Mouse (Mus musculus) kidney, embryonic 15.5 days (tissue): ENCODE results near the gene Sec24d. TPM values are rescaled to one million over a fixed set of nuclear protein-coding genes. Genes with fewer than 3 reads are reported as not detected.
A peak's percentile ranks its signal among the peaks of the same experiment; 100 is the strongest.
"Not testable (repeated sequence)": the region's sequence is repeated elsewhere in the genome, so short reads cannot be mapped to it uniquely, and the experiment has no call there.

ENCODE experiments used
- ATAC-seq: fragments of 200-750 bp; cut with Nextera tagmentation; replicated peaks from 2 replicates; pipeline ENCODE4 v1.8.0; 2017; ENCODE audit warnings: moderate TSS enrichment; ENCODE audit not compliant: low FRiP score
- H3K27ac ChIP-seq: fragments of 300-500 bp; sonication (generic); 2 replicates; pipeline ENCODE4 v1.5.1; 2015; ENCODE audit warnings: mild to moderate bottlenecking, inconsistent platforms
- H3K27me3 ChIP-seq: fragments of 300-500 bp; sonication (generic); 2 replicates; pipeline ENCODE4 v1.6.1; 2015; ENCODE audit warnings: inconsistent platforms
- H3K36me3 ChIP-seq: fragments of 300-500 bp; sonication (generic); 2 replicates; pipeline ENCODE4 v1.6.1; 2015; ENCODE audit warnings: inconsistent platforms
- H3K4me1 ChIP-seq: fragments of 300-500 bp; sonication (generic); 2 replicates; pipeline ENCODE4 v1.6.1; 2015; ENCODE audit warnings: inconsistent platforms
- H3K4me2 ChIP-seq: fragments of 300-500 bp; sonication (generic); 2 replicates; pipeline ENCODE4 v1.6.1; 2015; ENCODE audit warnings: moderate library complexity, mild to moderate bottlenecking, inconsistent platforms
- H3K4me3 ChIP-seq: fragments of 300-500 bp; sonication (generic); replicated peaks from 2 replicates; pipeline ENCODE4 v1.5.1; 2015; ENCODE audit warnings: mild to moderate bottlenecking, inconsistent platforms
- H3K9ac ChIP-seq: fragments of 300-500 bp; sonication (generic); 2 replicates; pipeline ENCODE4 v1.6.1; 2015; ENCODE audit warnings: mild to moderate bottlenecking, inconsistent platforms
- H3K9me3 ChIP-seq: fragments of 300-500 bp; sonication (generic); replicated peaks from 2 replicates; pipeline ENCODE4 v1.6.1; 2016; ENCODE audit warnings: inconsistent platforms
- WGBS: fragments of 180-500 bp; shearing (Covaris S2); methylation state at CpG from one replicate; pipeline ENCODE4 v1.1.7; 2015; ENCODE audit warnings: mixed read lengths; 5-methylcytosine and 5-hydroxymethylcytosine counted together
- polyA plus RNA-seq: library from polyadenylated mRNA; unstranded; fragments of >200 nt; fragmentation: Nextera tagmentation; extraction: Ambion mirVana; gene quantifications from 2 replicates; pipeline ENCODE4 v1.2.1, GENCODE M21; 2015

Gene Sec24d
- polyA plus RNA-seq, 1 experiment from 2014 or later = 72.6 TPM

DNA sequence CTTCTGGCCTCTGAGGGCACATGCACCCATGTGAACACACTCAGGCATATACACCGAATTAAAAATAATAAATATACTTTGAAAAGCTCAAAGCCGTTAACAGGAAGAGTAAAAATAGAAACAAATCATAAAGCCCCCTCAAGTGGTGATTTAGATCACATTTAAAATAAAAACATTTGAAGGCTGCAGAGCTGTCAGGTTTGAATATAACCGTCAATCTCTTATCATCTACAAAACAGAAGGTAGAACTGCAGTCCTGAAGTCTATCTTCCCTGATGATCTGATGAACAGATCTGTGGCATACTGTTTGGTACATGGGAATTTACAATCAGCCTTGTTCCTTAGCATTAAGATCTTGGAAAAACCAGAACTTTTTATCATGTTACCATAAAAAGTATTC is 109.3 kb downstream of the Sec24d start:
- 95% methylated on average over 3 of the region's 3 CpGs for WGBS

DNA sequence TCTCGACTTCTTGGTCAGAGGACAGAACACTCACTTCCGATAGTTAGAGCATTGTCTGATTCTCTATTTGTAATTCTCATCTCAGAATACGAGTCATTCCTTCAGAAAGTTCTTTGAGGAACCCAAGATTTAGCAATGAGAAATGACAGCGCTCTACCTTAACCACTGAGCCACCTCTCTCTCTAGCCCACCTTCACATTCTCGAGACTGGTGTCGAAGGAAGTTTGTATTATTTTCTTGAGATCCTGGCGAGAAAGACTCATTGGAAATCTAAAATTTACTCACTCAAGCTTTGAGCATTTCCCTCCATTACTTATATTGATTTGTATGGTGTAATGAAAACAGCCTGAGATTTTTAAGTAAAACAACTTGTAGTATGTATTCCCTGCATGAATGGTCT is 117.2 kb downstream of the Sec24d start:
- WGBS = 91% methylated on average over 7 of the region's 7 CpGs
- Histone ChIP-seq H3K4me1 (peaks cover 9% of the 10 kb centered on the region), H3K4me3 (peak overlapping the region; percentile 81), H3K36me3 (peaks cover 22% of the 10 kb centered on the region), H3K27ac (no peak overlapping the region), H3K9me3 (no peaks in the 10 kb centered on the region), H3K27me3 (peaks cover 8% of the 10 kb centered on the region; the same call in 1 of the 2 replicates), H3K4me2 (peak overlapping the region; percentile 65), H3K9ac (no peak overlapping the region)
- ATAC-seq = no peak

More for the DNA sequence above, 109.3 kb downstream of the Sec24d start:
- no peak overlapping the region for H3K27ac ChIP-seq
- peaks cover 66% of the 10 kb centered on the region for H3K36me3 ChIP-seq
- H3K27me3 ChIP-seq = no peaks in the 10 kb centered on the region
- H3K4me1 ChIP-seq = no peaks in the 10 kb centered on the region
- no peak overlapping the region for H3K9ac ChIP-seq
- ATAC-seq = no peak
- no peak overlapping the region for H3K4me3 ChIP-seq
- H3K9me3 ChIP-seq = no peaks in the 10 kb centered on the region
- H3K4me2 ChIP-seq = no peak overlapping the region

DNA sequence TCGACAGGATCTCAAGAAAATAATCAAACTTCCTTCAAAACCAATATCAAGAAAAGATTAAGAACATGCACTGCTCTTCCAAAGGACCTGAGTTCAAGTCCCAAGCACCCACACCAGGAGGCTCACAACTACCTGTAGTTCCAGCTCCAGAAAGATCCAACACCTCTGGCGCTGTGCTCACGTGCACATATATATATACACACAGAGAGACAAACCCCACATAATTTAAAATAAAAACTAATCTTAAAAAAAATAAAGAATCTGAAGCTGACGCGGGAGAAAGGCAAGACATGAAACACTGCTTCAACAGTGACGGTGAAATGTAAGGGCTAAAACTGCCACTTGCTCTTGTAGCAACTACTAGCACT is 117.8 kb downstream of the Sec24d start:
- peaks cover 8% of the 10 kb centered on the region; the same call in 1 of the 2 replicates for H3K27me3 ChIP-seq
- 12% methylated on average over 6 of the region's 6 CpGs for WGBS
- H3K9me3 ChIP-seq = no peaks in the 10 kb centered on the region
- peaks cover 17% of the 10 kb centered on the region for H3K36me3 ChIP-seq
- H3K4me2 ChIP-seq = peak overlapping the region; percentile 65
- H3K4me1 ChIP-seq = peaks cover 9% of the 10 kb centered on the region
- H3K4me3 ChIP-seq = peak overlapping the region; percentile 81
- ATAC-seq = peak; percentile 16; the same call in 1 of the 2 replicates
- peak overlapping the region; percentile 98 for H3K27ac ChIP-seq
- peak overlapping the region; percentile 64 for H3K9ac ChIP-seq

DNA sequence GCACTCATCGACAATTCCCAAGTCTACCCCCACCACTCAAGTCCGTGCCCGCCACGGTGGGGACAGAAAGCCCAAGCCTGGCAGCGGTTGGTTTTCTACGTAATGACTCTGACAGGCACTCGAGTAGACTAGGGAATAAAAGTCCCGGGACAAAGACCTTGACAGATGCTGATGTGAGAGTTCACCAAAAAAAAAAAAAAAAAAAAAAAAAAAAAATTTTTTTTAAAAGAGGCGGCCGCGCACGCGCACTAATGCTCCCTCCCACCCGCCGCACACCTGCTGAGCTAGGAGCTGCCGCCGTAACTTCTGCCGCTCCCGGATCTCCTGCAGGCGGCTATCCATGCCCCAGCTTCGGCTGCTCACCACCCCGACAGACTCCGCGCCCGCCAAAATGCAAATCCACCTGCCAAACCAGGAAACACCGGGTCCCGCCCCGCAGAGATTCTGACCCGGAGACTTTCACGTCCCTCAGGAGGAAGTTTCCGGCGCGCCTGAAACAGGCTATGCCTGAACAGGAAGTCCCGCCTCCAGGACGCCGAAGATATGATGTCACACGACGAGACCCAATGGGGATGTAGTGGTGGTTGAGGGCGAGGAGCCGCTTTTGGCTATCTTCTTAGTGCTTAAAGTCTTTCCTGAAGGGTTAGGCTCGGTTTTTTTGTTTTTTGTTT is 118.4 kb downstream of the Sec24d start, which contains the start of gene Mettl14:
Gene Mettl14 (minus strand): TSS at position 623 of the 671 bp plus-strand sequence.
- H3K9me3 ChIP-seq = no peaks in the 10 kb centered on the region
- peak within 1 kb of the TSS; percentile 65 for H3K4me2 ChIP-seq
- peak within 1 kb of the TSS; percentile 81 for H3K4me3 ChIP-seq
- under 1% methylated on average over 41 of the region's 41 CpGs for WGBS
- H3K27me3 ChIP-seq = peaks cover 8% of the 10 kb centered on the region; the same call in 1 of the 2 replicates
- H3K27ac ChIP-seq = peak within 1 kb of the TSS; percentile 98
- peaks cover 14% of the 10 kb centered on the region for H3K36me3 ChIP-seq
- H3K9ac ChIP-seq = peak within 1 kb of the TSS; percentile 64
- peak; percentile 99 for ATAC-seq
- H3K4me1 ChIP-seq = peaks cover 9% of the 10 kb centered on the region

DNA sequence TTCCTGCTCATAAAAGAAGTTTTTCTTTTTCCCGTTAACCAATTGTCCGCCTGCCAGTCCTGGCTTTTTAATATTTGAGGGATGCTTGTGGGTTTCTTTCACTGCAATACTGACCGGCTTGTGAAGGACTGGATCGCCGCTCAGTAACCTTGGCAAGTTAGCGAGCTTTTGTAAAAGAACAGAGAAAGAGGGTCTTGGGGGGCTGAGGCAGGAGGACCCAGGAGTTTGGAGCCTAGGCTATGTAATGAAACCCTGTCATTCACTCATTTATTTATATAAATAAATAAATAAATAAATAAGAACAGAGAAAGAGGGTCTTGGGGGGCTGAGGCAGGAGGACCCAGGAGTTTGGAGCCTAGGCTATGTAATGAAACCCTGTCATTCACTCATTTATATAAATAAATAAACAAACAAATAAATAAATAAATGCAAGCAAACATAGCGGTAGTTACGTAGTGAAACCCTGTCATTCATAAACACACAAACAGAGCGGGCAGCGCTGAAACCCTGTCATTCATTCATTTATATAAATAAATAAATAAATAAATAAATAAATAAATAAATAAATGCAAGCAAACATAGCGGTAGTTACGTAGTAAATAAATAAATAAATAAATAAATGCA is 119.0 kb downstream of the Sec24d start:
- not testable (repeated sequence) for H3K36me3 ChIP-seq, H3K9me3 ChIP-seq, H3K4me1 ChIP-seq, H3K27me3 ChIP-seq
- Histone ChIP-seq H3K27ac (peak overlapping the region; percentile 98), H3K4me2 (peak overlapping the region; percentile 65), H3K9ac (peak overlapping the region; percentile 43; the same call in 1 of the 2 replicates), H3K4me3 (peak overlapping the region; percentile 81)
- ATAC-seq = peak; percentile 77
- WGBS = 19% methylated on average over 12 of the region's 12 CpGs

DNA sequence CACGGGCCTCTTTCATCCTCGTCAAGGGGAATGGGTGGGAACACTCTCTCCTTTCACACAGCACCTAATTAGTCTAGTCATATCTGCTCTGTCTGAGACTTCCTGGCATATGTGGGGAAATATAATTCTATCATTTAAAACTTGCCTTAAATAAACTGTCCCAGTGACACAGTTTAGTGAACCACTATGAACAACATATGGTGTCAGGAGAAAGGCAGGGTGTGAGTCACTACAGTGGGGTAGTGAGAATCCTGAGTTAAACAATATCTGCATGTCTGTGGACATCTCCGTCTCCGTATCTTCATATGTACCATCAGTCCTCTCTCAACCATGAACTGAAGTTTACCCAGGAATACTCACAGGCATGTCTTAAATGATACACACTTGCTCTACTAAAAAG is 123.9 kb downstream of the Sec24d start:
- peaks cover 8% of the 10 kb centered on the region; the same call in 1 of the 2 replicates for H3K27me3 ChIP-seq
- H3K4me2 ChIP-seq = no peak overlapping the region
- ATAC-seq = no peak
- H3K4me1 ChIP-seq = no peaks in the 10 kb centered on the region
- no peaks in the 10 kb centered on the region for H3K36me3 ChIP-seq
- WGBS = 82% methylated on average over 4 of the region's 4 CpGs
- H3K4me3 ChIP-seq = no peak overlapping the region
- H3K9me3 ChIP-seq = no peaks in the 10 kb centered on the region
- no peak overlapping the region for H3K9ac ChIP-seq
- H3K27ac ChIP-seq = no peak overlapping the region

DNA sequence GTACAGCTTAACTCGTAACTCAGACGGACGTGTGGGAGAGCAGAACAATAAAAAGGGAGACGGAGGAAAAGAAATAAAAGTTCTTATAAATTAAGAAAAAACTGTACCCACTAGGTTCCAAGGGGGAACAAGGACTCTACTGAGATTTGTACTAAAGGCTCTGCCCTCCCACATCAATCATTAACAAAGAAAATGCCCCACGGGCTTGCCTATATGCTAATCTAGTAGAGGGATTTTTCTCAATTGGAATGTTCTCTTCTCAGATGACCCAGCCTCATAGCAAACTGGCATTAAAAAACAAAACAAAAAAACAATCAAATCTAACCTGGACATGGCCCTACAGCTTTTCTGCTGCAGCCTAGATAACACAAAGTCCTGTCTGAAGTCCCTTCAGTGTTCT is 128.4 kb downstream of the Sec24d start:
- ATAC-seq = no peak
- no peak overlapping the region for H3K27ac ChIP-seq
- no peaks in the 10 kb centered on the region for H3K4me1 ChIP-seq
- H3K4me2 ChIP-seq = no peak overlapping the region
- H3K4me3 ChIP-seq = no peak overlapping the region
- H3K9ac ChIP-seq = no peak overlapping the region
- no peaks in the 10 kb centered on the region for H3K27me3 ChIP-seq
- WGBS = 44% methylated on average over 5 of the region's 5 CpGs
- H3K9me3 ChIP-seq = no peaks in the 10 kb centered on the region
- H3K36me3 ChIP-seq = no peaks in the 10 kb centered on the region

DNA sequence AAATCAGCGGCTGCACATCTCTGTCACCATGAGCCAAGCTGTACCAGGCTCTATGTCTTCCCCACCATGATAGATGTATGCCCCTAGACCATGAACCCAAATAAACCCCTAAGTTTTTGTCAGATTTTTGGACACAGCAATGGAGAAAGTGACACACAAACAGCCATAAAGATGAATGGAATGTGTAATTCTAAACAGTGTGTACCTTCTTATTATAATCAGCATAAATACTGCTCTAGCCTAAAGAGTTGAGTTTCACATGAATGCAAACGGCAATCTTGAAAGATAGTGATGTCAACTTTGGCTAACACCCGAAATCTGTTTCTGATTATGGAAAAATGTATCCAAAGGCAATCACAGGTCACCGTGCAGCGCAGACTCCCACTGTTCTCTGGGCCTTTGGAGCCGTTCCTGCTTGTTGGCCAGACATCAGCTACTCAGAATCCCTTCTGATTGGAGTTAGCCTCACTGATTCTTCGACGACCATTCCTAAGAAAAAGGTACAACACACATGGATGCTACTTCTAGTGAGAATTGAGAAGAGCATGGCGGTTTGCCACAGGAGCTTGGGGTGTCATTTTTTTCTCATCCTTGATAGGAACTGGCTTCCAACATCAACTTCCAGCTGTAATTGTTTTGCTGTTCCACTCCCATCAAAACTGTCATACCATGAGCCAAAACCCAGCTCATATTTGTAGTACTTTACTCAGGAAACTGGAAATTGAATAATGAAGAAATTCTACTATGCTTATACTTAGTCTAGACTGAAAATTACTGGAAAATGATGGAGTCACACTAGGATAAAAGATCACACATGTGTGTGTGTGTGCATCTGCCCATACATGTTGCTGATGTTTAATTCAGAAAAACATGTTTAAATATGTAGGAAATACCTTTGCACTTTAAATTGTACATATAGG is 130.6 kb downstream of the Sec24d start:
- H3K27ac ChIP-seq = no peak overlapping the region
- H3K4me1 ChIP-seq = no peaks in the 10 kb centered on the region
- H3K9ac ChIP-seq = no peak overlapping the region
- H3K4me3 ChIP-seq = no peak overlapping the region
- H3K27me3 ChIP-seq = no peaks in the 10 kb centered on the region
- H3K36me3 ChIP-seq = no peaks in the 10 kb centered on the region
- no peak for ATAC-seq
- H3K9me3 ChIP-seq = no peaks in the 10 kb centered on the region
- no peak overlapping the region for H3K4me2 ChIP-seq
- 73% methylated on average over 9 of the region's 9 CpGs for WGBS

DNA sequence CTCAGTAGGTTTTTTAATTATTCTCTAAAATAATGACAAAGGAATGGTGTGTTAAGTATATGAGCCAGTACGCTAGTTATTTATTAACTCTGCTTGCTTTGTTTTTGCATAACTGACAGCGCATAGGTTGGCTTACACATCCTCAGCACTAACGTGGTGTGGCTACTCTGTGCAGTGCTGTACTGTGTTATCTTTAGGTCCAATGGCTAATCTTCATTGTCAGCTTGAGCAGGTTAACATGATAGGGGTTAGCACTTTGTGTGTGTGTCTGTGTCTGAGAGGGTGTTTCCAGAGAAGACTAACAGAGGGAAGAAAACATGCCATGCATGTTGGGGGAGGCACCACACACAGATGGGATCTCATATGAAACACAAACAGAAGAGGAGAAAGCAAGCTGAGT is 137.7 kb downstream of the Sec24d start:
- no peak overlapping the region for H3K4me3 ChIP-seq
- H3K4me2 ChIP-seq = no peak overlapping the region
- WGBS = 73% methylated on average over 3 of the region's 3 CpGs
- no peaks in the 10 kb centered on the region for H3K36me3 ChIP-seq
- H3K9ac ChIP-seq = no peak overlapping the region
- peak; percentile 62; the same call in 1 of the 2 replicates for ATAC-seq
- no peaks in the 10 kb centered on the region for H3K27me3 ChIP-seq
- H3K27ac ChIP-seq = no peak overlapping the region
- no peaks in the 10 kb centered on the region for H3K9me3 ChIP-seq
- H3K4me1 ChIP-seq = no peaks in the 10 kb centered on the region

DNA sequence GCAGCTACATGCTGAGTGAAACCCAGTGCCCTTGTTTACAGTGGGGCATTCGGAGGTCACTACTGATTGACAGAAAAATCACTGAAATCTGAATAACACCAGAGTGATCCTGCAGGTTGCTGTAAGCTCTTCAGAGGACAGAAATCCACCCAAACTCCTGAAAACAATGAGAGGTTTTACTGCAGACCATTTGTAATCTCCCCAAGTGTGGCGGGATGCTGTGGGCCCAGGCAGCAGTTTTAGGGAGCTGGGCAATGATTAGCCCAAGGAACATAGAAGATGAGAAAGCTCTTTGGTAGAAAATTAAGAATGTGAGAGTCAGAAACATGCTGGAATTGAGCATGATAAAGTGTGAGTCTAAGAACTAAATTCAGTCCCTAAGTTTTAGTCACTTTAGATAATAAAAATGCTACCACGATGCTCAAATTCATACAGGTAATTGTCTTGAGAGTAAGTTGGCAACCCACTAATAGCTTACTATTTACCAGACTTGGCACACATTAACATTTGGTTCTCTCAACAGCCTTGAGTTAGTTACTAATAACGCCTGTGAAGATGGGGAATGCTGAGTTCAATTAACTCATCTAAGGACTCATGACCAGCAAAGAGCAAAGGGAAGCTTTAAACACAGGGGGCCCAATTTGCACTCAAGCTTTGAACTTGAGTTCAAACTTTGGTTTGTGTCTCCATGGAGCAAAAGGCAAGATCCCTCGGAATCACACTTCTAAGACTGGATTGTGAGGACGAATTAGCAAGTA is 144.7 kb downstream of the Sec24d start:
- H3K4me1 ChIP-seq = no peaks in the 10 kb centered on the region
- H3K9ac ChIP-seq = no peak overlapping the region
- peak; percentile 89 for ATAC-seq
- 64% methylated on average over 6 of the region's 6 CpGs for WGBS
- H3K4me2 ChIP-seq = no peak overlapping the region
- no peaks in the 10 kb centered on the region for H3K9me3 ChIP-seq
- H3K27ac ChIP-seq = peak overlapping the region; percentile 79
- no peaks in the 10 kb centered on the region for H3K27me3 ChIP-seq
- no peaks in the 10 kb centered on the region for H3K36me3 ChIP-seq
- H3K4me3 ChIP-seq = no peak overlapping the region

DNA sequence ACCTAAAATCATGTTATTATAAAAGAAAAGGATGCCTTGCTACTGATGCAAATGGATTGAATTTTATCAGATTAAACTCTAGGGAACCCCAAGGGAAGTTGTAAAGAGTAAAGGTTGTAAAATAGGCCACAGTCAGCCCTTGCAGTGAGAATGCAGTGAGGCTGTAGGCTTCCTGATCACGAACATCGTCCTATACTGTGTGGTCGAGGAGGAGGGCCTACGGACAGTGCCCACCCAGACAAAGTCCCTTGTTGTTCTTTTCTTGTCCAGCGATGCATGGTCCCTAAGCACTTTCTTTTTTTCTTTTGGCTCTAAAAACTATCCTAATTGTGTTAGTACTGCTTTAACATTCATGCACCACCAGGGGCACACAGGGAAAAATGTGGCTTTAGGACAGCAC is 145.9 kb downstream of the Sec24d start:
- 48% methylated on average over 5 of the region's 5 CpGs for WGBS
- Histone ChIP-seq H3K9ac (no peak overlapping the region), H3K27me3 (no peaks in the 10 kb centered on the region), H3K36me3 (no peaks in the 10 kb centered on the region), H3K4me2 (no peak overlapping the region), H3K4me3 (no peak overlapping the region), H3K27ac (peak overlapping the region; percentile 79), H3K9me3 (no peaks in the 10 kb centered on the region), H3K4me1 (no peaks in the 10 kb centered on the region)
- peak; percentile 69 for ATAC-seq
